Mouse (Mus musculus) T-helper 17 cell (primary cell): Measurements from ENCODE around the gene Fsip2.

Experiments
- in situ Hi-C, 2 experiments: fragments of 300-600 bp; cut with MboI, MseI; formaldehyde crosslinking; loops; 1 replicate in 1 of 2; 2 replicates in 1 of 2; pipeline ENCODE4 v1.15.1; 2025; ENCODE audit warnings: high pct_unique_total_duplicates in 2 of 2

The Fsip2 gene

DNA sequence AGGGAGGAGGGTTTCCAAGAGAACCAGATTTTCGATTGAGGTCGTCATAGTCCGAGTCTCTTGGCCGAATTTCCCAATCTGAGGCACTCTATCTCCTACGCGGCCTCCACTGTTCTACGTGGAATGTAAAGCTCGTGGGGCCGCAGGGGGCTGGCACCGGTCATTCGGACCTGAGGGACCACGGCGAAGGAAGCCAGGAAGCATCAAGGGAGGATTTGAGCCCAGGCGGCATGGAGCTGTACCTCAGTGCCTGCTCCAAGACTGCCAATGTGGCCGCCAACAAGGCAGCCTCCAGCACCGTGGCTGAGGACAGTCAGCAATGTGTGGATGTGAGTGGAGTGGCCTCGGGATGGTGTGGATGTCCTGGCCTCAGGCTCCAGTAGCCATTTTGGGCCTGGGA, at the start of gene Fsip2:
TSS of gene Fsip2 (plus strand) at position 163 of the 400 bp plus-strand sequence.
- in situ Hi-C loops, result loop anchor here in 1 of 2 experiments (10.0 kb wide), 1 partner anchor 1159 kb away; no protein-coding TSS in a partner anchor

- in situ Hi-C loops, result loop anchor here in 1 of 2 experiments (25.0 kb wide), 1 partner anchor 1776 kb away; no protein-coding TSS in a partner anchor
Measured at GRCm38 (mm10) chr2:82963443-82963842, 20.0 kb downstream of the Fsip2 start.

GRCm38 (mm10) chr2:83025853-83026252, 82.4 kb downstream of the Fsip2 start:
- in situ Hi-C loops, result no loop called here

DNA sequence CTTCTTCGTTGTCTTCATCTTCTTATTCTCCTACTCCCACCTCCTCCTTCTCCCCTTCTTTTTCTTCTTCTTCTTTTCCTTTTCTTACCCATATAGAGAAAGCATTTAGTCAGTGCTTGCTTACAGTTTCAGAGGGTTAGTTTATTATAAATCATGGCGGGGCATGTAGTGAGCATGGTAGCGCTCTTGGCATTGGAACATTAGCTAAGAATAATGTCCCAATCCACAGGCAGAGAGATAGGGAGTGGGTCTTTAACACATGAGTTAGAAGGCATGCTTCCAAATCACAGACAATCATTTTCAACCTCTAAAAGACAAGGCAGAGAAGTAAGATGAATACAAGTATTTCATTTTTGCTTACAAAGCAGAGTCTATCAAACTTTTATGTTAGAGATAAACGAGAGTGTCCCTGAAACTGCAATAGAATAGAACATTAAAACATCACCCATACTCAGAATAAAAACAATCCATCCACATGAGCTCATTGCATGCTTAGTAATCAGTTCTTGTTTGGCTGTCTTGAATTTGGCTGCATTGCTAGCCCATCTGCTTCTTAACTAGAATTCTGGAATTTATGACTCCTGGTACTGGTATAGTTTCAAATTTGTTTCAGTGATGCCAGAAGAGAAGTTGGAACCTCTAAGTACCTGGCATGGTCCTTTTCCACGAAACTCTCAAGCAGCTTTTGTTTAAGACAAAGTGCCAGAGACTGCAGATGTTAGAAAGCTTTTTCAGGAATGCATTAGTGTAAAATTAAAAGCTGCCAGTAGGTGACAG, 109.7 kb downstream of the Fsip2 start:
- in situ Hi-C loops, result no loop called here
